Mouse (Mus musculus) brain, embryonic 14.5 days (tissue): ENCODE data around the gene Cnpy4.

Source experiments
- CTCF ChIP-seq: fragments of 200-500 bp; IDR thresholded peaks from 2 replicates; pipeline ENCODE4 v1.5.1; 2012; ENCODE audit warnings: inconsistent platforms, mild to moderate bottlenecking, moderate library complexity, borderline replicate concordance; ENCODE audit not compliant: insufficient read depth, insufficient read length; ENCODE audit errors: extremely low read depth
- POLR2A ChIP-seq: fragments of 200-500 bp; IDR thresholded peaks from 2 replicates; pipeline ENCODE4 v1.6.1; 2012; ENCODE audit warnings: mild to moderate bottlenecking, inconsistent platforms, borderline replicate concordance; ENCODE audit not compliant: poor library complexity, insufficient read depth, insufficient read length, severe bottlenecking; ENCODE audit errors: extremely low read depth

DNA sequence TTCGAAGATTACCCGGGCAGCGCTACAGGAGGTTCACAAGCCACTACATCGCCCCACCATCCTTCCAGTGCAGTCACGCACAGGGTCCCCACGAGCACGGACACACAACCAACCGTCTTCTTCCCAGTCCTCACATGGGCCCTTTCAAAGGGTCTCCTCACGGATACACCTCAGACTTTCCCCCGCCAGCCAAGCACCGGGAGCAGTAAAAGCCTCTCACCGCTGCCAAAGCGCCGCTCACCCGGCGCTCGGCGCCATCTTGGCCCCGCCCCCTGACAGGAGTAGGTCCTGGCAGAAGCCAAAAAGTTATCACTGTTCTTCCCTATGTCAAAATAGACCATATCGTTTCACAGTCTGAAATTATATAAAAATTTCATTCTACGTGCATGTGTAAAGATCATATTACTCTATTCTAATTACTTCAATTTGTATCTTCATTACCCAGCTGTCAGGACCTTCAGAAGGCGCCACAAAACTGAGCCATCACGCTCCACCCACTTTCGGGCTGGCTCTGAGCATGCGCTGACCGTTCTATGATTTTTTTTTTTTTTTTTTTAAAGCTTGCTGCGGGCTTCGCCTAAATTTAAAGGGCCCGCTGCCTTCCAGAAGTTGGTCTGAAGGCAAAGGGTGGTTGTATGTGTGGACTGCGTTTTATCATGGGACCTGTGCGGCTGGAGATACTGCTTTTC is at the start of gene Cnpy4, which contains the start of gene Taf6:
- TF ChIP-seq CTCF, result no peak
- peak; percentile 96; the same call in 1 of the 2 replicates for TF ChIP-seq POLR2A
